Comparison of ENCODE assay signal across 8 mouse cellular contexts in the genomic region with DNA sequence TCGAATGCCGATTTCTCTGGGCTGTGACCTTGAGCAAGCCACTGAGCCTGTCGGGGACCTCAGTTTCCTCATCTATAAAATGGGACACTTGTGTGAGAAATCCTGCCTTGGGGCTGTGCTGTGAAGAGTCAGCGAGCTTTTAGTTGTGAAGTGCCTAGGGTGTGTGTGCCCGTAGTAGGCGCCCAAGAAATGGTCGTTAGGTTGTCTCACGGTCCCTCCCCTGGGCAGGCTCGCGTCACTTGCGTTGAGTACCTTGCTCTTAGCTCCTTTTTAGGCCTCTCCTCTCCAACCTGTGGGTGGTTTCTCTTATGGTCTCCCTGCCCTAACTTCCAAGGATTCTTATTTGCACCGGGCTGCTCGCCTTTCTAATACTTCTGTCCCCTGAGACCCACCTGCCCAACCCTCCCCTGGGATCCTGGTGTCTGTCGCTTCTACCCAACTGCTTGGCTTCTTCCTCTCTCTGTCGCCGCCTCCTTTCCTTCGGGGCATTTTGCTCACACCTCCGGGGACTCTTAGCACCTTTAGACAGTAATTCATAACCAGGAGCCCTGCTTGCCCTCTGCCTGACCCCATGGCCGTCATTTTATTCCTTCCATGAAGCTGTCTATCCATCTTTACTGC. TPM values are rescaled to one million over a fixed set of nuclear protein-coding genes. Genes with fewer than 3 reads are reported as not detected.
DNase-seq lines count a peak whose midpoint lies in the region; ATAC-seq and TF ChIP-seq lines count a peak whose summit lies in the region.

No protein-coding gene starts in this region.

- ATAC-seq in embryonic facial prominence, embryonic 14.5 days (ENCODE audit: low read depth) = peak; percentile 0; the same call in 1 of the 2 replicates

- H3K36me3 ChIP-seq in MEL (ENCODE audit: control insufficient read depth in 1 of 2, insufficient read depth in 2 of 2, low read length in 2 of 2) = peaks cover 0 to 16% of the 10 kb centered on the region in 2 experiments; a peak in 2 of 4 replicates
- no peaks in the 10 kb centered on the region for H3K36me3 ChIP-seq in embryonic facial prominence, embryonic 14.5 days (ENCODE audit: control insufficient read depth, insufficient read depth, low read length)
- peaks cover 41% of the 10 kb centered on the region for H3K36me3 ChIP-seq in megakaryocyte, embryonic 14.5 days (replicated peaks; ENCODE audit: low read length)

- peak overlapping the region; percentile 13 for H3K27ac ChIP-seq in MEL (ENCODE audit: control insufficient read depth, low read depth, low read length)
- peak overlapping the region; percentile 87 for H3K27ac ChIP-seq in embryonic facial prominence, embryonic 14.5 days (replicated peaks; ENCODE audit: low read depth, low read length)

- H3K27me3 ChIP-seq in MEL (ENCODE audit: control insufficient read depth in 1 of 2, insufficient read depth in 2 of 2, low read length in 2 of 2) = no peaks in the 10 kb centered on the region
- H3K27me3 ChIP-seq in embryonic facial prominence, embryonic 14.5 days (replicated peaks; ENCODE audit: control insufficient read depth, insufficient read depth, low read length) = no peaks in the 10 kb centered on the region
- H3K27me3 ChIP-seq in megakaryocyte, embryonic 14.5 days (replicated peaks) = no peaks in the 10 kb centered on the region

- DNase-seq in kidney, adult 8-10 months = peak; percentile 35 to 44
- DNase-seq in kidney, adult 11 months = no peak
- DNase-seq in MEL (ENCODE audit: low read depth, low spot score) = peak; percentile 81
- DNase-seq in embryonic facial prominence, embryonic 14.5 days (ENCODE audit: low spot score) = peak; percentile 45
- DNase-seq in heart, postnatal 10 days = peak; percentile 51 to 52
- peak; percentile 1 for DNase-seq in left cerebral cortex, postnatal 4 days
- peak; percentile 15 to 26 for DNase-seq in spleen, postnatal 14 days (ENCODE audit: low spot score in 2 of 2)

- WGBS in embryonic facial prominence, embryonic 14.5 days = under 1% methylated on average over 17 of the region's 19 CpGs

- no peak for TF ChIP-seq EP300 in MEL (IDR thresholded peaks at IDR 0.05; ENCODE audit: low read depth in 1 of 2, low read length in 2 of 2)

- peaks cover 13 to 20% of the 10 kb centered on the region in 2 experiments for H3K4me1 ChIP-seq in MEL (ENCODE audit: control insufficient read depth in 1 of 2, insufficient read depth in 2 of 2, low read length in 2 of 2)
- H3K4me1 ChIP-seq in embryonic facial prominence, embryonic 14.5 days (ENCODE audit: control insufficient read depth, insufficient read depth, low read length) = peaks cover 7% of the 10 kb centered on the region; the same call in 1 of the 2 replicates
- H3K4me1 ChIP-seq in megakaryocyte, embryonic 14.5 days = peaks cover 76% of the 10 kb centered on the region

- H3K79me2 ChIP-seq in MEL (ENCODE audit: control insufficient read depth, insufficient read depth, low read length, poor library complexity) = peaks cover 11% of the 10 kb centered on the region

- peak overlapping the region; percentile 66 for H3K4me2 ChIP-seq in embryonic facial prominence, embryonic 14.5 days (ENCODE audit: low read depth, low read length)

- no peaks in the 10 kb centered on the region for H3K9me3 ChIP-seq in MEL (replicated peaks; ENCODE audit: insufficient read depth, low read length)
- no peaks in the 10 kb centered on the region for H3K9me3 ChIP-seq in embryonic facial prominence, embryonic 14.5 days (ENCODE audit: control insufficient read depth, low read length)
- H3K9me3 ChIP-seq in megakaryocyte, embryonic 14.5 days = peaks cover 3% of the 10 kb centered on the region; the same call in 1 of the 2 replicates

- TF ChIP-seq RAD21 in MEL (IDR thresholded peaks at IDR 0.05; ENCODE audit: low read depth, low read length) = no peak

- no peak for TF ChIP-seq CTCF in MEL (IDR thresholded peaks at IDR 0.05 in 2 of 3, conservative IDR thresholded peaks at IDR 0.05 in 1 of 3; ENCODE audit: control insufficient read depth in 1 of 3, insufficient read depth in 1 of 3, low read depth in 2 of 3, low read length in 3 of 3, poor library complexity in 1 of 3, severe bottlenecking in 1 of 3)

- TF ChIP-seq POLR2A in MEL (IDR thresholded peaks at IDR 0.05; ENCODE audit: control insufficient read depth in 1 of 2, insufficient read depth in 1 of 2, low read depth in 1 of 2, low read length in 2 of 2, poor library complexity in 1 of 2) = 0 out of 4 replicates have a peak, but pooled peaks of 1 of the 2 experiments have one; percentile 32

- intact Hi-C loops in heart, postnatal 10 days (cut with DNase I) = loop anchor here (2.0 to 5.0 kb wide), 4 partner anchors 35 to 63 kb away; no protein-coding TSS in a partner anchor
- intact Hi-C loops in left cerebral cortex, postnatal 4 days (cut with DNase I) = no loop called here

- peak overlapping the region; percentile 85 to 93 for H3K4me3 ChIP-seq in MEL (ENCODE audit: control insufficient read depth in 1 of 2, insufficient read depth in 1 of 2, low read depth in 2 of 2, low read length in 2 of 2)
- peak overlapping the region; percentile 91 for H3K4me3 ChIP-seq in embryonic facial prominence, embryonic 14.5 days (ENCODE audit: low read depth, low read length)
- peak overlapping the region; percentile 99 for H3K4me3 ChIP-seq in megakaryocyte, embryonic 14.5 days (replicated peaks)

- H3K9ac ChIP-seq in MEL (ENCODE audit: control insufficient read depth, low read depth, low read length, poor library complexity, severe bottlenecking) = peak overlapping the region; percentile 78
- H3K9ac ChIP-seq in embryonic facial prominence, embryonic 14.5 days (ENCODE audit: low read depth, low read length) = peak overlapping the region; percentile 84

TF ChIP-seq in MEL, 35 proteins besides CTCF, POLR2A, EP300 and RAD21:
- TF ChIP-seq ZKSCAN1 (IDR thresholded peaks at IDR 0.05; ENCODE audit: low read depth, low read length) (no peak), MXI1 (IDR thresholded peaks at IDR 0.05; ENCODE audit: low read depth, low read length) (peak; percentile 52; the same call in 1 of the 2 replicates), MEF2A (IDR thresholded peaks at IDR 0.05; ENCODE audit: extremely low read depth, insufficient replicate concordance, low read depth, low read length, poor library complexity, severe bottlenecking) (no peak), GATA1 (IDR thresholded peaks at IDR 0.05; ENCODE audit: low read depth, low read length) (no peak), MAZ (IDR thresholded peaks at IDR 0.05; ENCODE audit: low read depth, low read length) (no peak), TCF12 (IDR thresholded peaks at IDR 0.05; ENCODE audit: low read depth, low read length) (no peak), JUND (IDR thresholded peaks at IDR 0.05; ENCODE audit: low read depth, low read length) (no peak), TAL1 (IDR thresholded peaks at IDR 0.05; ENCODE audit: low read length) (no peak), UBTF (IDR thresholded peaks at IDR 0.05; ENCODE audit: borderline replicate concordance, insufficient read depth, low read depth, low read length) (no peak), TBP (IDR thresholded peaks at IDR 0.05; ENCODE audit: low read depth, low read length) (0 out of 2 replicates have a peak, but pooled peaks have one; percentile 35), HCFC1 (IDR thresholded peaks at IDR 0.05; ENCODE audit: low read depth, low read length) (0 out of 2 replicates have a peak, but pooled peaks have one; percentile 3), USF2 (IDR thresholded peaks at IDR 0.05; ENCODE audit: borderline replicate concordance in 1 of 2, insufficient read depth in 1 of 2, low read depth in 1 of 2, low read length in 2 of 2) (no peak), ELF1 (IDR thresholded peaks at IDR 0.05; ENCODE audit: low read depth, low read length) (no peak)

RNA-seq across cellular contexts. Expression of gene Vcl, which starts 0.7 kb away (rescaled TPM):
- total RNA-seq in MEL (2012; rRNA removed) = 11.7 and 14.7 TPM in 2 replicates
- 10 to 100 TPM in 1 of 2 experiments, not detected in 1; 30.3 TPM for polyA plus RNA-seq in MEL (2012; ENCODE audit: insufficient read depth in 1 of 2, insufficient read length in 2 of 2, low read depth in 1 of 2, low replicate concordance in 2 of 2, missing spikeins in 1 of 2)
- 65.8 and 76.2 TPM in 2 replicates for polyA plus RNA-seq in embryonic facial prominence, embryonic 14.5 days (2014; fragmentation: Nextera tagmentation; extraction: Ambion mirVana)
- total RNA-seq in heart, postnatal 10 days (2021) = 100 to 1,000 TPM; 172 to 180 TPM
- total RNA-seq in left cerebral cortex, postnatal 4 days (2021) = 10 to 100 TPM; 21.0 to 21.9 TPM
- 76.3 and 106 TPM in 2 replicates for polyA plus RNA-seq in megakaryocyte, embryonic 14.5 days (2012; ENCODE audit: insufficient read depth, low replicate concordance)

Comparison
In these comparisons a context has a peak if more than half of its experiments do, and no peak if none do; other contexts are left out.
1. RNA of gene Vcl, which starts 0.7 kb away (total RNA-seq): 172 to 180 TPM in heart, postnatal 10 days; 21.0 to 21.9 TPM in left cerebral cortex, postnatal 4 days and 11.7 to 14.7 TPM in MEL; every median in the first group is over 4 times any median in the second.
2. Peak in every context shown above with its lines, with median percentiles within 50 percentile points of each other: H3K4me3 ChIP-seq.